Mouse (Mus musculus) neural tube, embryonic 10.5 days (tissue): ENCODE measurements around the gene Dscam.

Experiments used
- DNase-seq: peaks from one replicate; pipeline ENCODE4 v3.0.0-alpha.2; 2017; ENCODE audit warnings: low spot score; ENCODE audit errors: extremely low spot score

Gene Dscam

DNA sequence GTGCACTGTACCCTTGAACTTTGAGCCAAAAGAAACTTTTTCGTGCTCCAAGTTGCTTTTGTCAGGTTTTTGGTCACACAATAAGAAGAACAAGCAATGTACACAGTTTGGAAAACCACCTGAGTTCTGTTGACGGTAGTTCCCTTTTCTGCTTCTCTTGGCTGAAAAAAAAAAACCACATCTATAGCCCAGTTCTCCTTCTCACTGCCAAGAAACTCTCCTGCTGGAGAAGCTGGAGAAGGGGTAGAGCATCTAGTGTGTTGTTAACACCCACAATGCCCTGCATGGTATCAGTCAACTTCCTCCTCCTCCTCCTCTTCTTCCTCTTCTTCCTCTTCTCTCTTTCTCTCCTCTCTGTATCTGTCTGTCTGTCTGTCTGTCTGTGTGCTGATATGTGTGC is 65.3 kb downstream of the Dscam start:
- no peak for DNase-seq

GRCm38 (mm10) chr16:97103046-97103445 is 67.5 kb downstream of the Dscam start:
- no peak for DNase-seq

- no peak for DNase-seq
Observed at GRCm38 (mm10) chr16:97100091-97100490, 70.5 kb downstream of the Dscam start.

DNA sequence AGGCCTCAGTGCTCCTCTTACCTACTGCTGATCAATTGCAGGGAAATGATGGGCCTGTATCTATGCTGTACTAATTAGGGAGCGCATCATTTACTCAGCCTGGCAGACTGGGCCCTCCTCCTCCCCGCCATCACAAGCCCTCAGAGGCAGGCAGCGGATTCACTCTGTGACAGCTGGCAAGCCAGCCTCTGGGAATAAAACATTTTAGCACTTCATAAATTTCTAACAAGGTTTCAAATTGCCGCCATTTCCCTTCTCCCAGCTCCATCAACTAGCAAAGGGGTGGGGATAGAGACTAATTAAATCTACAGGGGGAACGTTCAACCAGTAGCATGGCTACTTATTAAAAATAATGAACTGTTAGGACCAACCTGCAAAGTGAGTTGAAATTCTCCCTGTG is 72.0 kb downstream of the Dscam start:
- DNase-seq, result no peak

GRCm38 (mm10) chr16:97096709-97097108 is 73.8 kb downstream of the Dscam start:
- no peak for DNase-seq

DNA sequence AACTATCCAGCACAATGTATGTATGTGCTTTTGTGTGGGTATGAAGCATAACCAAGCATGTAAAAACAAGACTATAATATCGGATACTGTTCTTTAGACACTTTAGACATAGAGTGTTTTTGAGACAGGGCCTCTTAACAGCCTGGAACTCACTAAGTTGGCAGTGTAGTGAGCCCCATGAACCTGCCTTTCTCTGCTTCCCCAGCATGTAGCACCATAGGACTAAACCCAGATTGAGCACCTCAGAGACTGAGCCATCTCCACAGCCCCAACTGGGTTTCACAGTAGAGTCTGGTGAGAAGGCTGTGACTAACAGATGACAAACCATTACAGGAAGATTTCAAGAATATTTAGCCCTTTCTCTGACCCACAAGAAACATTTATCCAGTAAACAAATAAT is 75.1 kb downstream of the Dscam start:
- DNase-seq, result no peak

GRCm38 (mm10) chr16:97089339-97089738 is 81.2 kb downstream of the Dscam start:
- DNase-seq, result peak; percentile 15

- DNase-seq, result no peak
Observed at GRCm38 (mm10) chr16:97083694-97084093, 86.9 kb downstream of the Dscam start.

DNA sequence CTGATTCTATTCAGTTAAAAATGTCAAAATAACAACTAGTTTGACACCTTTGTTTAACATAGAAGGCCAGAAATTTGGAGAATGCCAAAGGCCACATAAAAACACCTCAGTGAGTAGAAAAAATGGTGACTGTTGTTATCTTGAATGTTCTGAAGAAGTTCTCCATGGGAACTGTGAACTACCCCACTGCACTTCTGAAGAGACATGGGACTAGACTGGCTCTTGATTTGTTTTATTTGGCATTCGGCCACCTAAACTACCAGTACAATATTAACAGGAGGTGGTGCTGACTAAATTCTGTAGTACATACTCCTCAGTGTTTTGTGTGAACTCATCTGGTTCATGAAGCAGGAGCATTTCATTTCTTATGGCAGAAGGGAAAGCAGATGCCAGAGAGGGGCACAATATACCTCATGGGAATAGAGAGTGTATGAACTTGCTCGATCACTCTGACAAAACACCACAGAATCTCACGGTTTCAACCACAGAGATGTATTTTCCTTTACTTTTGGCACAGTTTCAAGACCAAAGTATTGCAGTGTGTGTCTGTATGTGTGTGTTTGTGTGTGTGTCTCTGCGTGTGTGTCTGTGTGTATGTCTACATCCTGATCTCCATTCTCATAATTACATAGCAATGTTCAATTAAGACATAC is 94.5 kb downstream of the Dscam start:
- no peak for DNase-seq

GRCm38 (mm10) chr16:97075137-97075902 is 95.2 kb downstream of the Dscam start:
- DNase-seq, result no peak

- no peak for DNase-seq
Observed at GRCm38 (mm10) chr16:97073847-97074246, 96.7 kb downstream of the Dscam start.

- DNase-seq, result no peak
Observed at GRCm38 (mm10) chr16:97072624-97073023, 97.9 kb downstream of the Dscam start.

GRCm38 (mm10) chr16:97066856-97067255 is 103.7 kb downstream of the Dscam start:
- no peak for DNase-seq

DNA sequence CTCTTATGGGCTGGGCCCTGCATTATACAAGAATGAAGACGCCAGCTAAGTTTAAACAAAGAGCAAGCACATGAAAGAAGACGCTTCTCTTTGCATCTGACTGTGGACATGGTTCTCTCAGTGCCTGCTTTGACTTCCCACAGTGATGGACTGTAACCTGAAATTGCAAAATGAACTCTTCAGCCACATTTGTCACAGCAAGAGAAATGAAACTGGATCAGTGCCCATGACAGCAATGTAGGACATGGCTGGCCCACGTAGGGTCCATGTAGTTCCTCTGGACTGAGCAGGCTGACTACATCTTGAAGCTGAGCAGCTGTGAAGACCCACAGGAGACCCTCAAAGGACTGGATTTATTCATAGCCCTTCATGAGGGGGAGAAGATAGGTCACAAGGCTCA is 108.3 kb downstream of the Dscam start:
- no peak for DNase-seq

GRCm38 (mm10) chr16:97061390-97061789 is 109.2 kb downstream of the Dscam start:
- no peak for DNase-seq

DNA sequence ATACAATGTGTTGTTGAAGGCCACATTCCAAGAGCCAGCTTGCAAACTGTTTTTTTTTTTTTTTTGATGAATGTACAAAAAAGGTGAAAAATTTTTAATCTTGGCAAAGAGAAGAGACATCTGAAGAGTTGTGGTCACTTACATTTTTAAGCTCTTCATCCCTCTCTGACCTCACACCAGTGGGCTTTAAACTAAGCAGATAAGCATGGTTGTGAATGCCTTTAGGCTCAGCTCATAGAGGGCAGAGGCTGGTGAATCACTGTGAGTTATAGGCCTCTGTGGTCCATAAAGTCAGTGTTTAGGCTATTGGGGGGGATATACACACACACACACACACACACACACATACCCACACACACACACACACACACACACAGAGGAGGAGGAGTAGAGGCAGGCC is 109.8 kb downstream of the Dscam start:
- DNase-seq, result no peak

GRCm38 (mm10) chr16:97060276-97060675 is 110.3 kb downstream of the Dscam start:
- no peak for DNase-seq

DNA sequence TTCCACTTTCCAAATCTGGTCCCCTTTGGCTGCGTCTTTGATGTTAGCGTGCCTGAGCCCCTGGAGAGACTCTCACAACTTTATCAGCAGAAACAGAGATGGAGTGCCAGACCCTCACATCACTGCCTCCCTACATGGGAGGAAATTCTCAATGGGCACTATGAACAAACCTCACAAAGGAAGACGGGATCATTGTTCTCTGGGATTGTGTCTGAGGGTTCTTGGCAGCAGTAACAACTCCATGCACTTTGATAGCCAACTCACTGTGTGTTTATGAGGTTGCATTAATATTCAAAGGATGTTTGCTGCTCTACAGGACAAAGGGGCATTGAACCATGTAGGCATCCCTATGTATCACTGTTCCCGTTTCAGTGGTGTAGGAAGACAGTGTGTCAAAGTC is 135.3 kb downstream of the Dscam start:
- DNase-seq, result no peak

GRCm38 (mm10) chr16:97033540-97034058 is 137.0 kb downstream of the Dscam start:
- no peak for DNase-seq

DNA sequence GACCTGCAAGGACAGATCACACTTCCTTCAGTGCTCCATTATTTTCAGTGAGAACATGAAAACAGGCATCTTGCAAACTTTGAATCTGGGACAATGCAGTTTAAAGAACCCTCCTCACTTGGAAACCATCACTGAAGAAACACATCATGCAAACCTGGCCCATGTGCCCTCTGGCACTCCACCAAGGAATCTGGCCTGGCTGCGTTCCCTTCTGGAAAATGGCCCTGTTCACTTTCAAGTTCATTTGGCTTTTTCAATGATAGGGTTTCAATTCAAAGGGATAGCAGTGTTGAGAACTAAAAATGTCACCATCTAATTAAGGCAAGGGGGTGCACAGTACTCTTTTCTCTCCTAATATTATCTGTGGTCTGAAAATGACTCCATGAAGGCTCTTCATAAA is 142.9 kb downstream of the Dscam start:
- no peak for DNase-seq

GRCm38 (mm10) chr16:97026803-97027202 is 143.7 kb downstream of the Dscam start:
- DNase-seq, result no peak

DNA sequence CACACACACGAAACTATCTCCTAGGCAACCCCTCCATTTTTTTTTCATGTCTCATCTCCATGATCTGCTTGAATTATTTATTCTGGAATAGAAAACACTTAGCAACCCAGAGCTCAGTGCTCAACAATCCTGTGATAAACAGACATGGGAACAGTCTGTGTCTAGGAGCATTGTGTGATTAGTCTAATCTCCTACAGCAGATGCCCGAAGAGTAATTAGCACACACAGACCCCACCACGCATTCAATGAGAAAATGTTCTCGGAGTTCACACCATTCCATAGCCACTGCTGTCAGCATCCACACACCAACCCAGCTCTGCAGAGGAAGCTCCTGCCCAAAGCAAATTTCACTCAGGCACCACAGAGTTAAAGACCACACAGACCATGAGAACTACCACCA is 146.1 kb downstream of the Dscam start:
- no peak for DNase-seq

DNA sequence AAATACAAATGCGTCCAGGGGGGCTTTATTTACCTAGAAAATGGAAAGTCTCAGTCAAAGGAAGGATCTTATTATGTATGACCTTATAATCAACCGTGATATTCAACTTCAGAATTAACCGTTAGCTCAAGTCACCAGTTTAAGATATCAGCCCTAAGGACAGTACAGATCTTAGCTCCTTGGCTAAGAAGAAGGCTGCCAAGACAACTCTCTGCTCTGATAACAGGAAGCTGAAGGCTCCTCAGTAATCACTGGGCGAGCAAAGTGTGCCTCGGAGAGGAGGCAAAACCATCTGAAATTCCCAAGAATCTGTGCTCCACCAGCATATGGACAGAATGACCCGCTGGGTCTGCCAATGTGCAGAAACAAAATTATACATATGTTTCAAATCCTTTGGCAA is 149.1 kb downstream of the Dscam start:
- DNase-seq, result no peak
